Mouse (Mus musculus) CD4-positive helper T cell, adult 2 months (primary cell): Measurements from ENCODE around the gene Oit3.
"Not testable (repeated sequence)": the region's sequence is repeated elsewhere in the genome, so short reads cannot be mapped to it uniquely, and the experiment has no call there.

Experiments used
- DNase-seq: peaks from one replicate; pipeline ENCODE4 v3.0.0-alpha.2; 2012; ENCODE audit warnings: low read depth, missing footprints, low spot score

Gene Oit3

DNA sequence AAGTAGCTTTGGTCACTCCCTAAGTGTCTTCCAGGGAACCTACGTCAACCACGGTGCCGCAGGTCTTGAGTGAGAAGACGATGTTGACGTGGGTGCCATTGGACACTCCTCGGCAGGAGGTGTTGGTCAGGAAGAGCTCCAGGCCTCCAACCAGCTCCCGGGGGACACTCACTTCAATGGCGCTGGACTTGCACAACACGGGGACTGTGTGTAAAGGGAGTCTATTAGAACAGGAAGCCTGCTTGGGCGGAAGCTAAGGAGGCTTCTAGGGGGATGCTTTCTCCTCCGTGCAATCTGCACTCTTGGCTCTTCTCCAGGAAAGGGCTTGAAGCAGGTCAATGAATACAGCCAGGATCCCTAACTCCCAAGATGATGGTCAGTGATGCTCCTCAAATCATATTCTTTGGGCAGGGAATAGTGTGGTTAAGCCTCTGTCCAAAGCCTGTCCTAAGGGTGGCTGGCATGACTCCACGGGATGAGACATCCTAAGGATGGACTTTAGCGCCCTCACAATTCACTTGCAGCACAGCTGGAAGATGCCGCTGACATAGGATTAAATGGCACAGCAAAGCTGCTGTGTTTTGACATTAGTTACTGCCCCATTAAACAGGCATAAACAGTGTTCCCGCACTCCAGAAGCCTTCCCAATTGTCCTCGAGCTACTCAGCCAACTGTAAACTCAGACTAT lies 12.0 kb downstream of the Oit3 start:
- no peak for DNase-seq

DNA sequence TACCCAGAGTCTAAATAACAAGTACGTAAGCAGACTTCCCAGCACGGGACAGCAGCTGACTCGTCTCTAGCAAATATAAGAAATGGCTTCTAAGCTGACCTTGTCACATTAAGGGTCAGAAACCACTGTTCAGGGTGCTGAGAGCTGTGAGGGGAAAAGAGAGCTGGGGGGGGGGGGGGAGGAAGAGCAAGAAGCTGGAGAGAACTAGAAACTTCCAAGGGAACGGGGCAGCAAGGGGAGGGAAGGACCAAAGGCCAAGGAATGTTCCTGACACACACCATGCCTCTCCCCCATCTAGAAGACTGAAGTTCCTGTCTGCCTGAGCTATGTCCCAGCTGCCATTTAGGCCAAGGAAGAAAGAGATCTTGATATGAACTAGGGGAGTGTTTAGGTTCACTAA lies 15.2 kb downstream of the Oit3 start:
- no peak for DNase-seq

GRCm38 (mm10) chr10:59425369-59425768 lies 16.2 kb downstream of the Oit3 start:
- no peak for DNase-seq

- DNase-seq = no peak
Measured at GRCm38 (mm10) chr10:59424453-59424852, 17.1 kb downstream of the Oit3 start.

- no peak for DNase-seq
Measured at GRCm38 (mm10) chr10:59419516-59419915, 22.1 kb downstream of the Oit3 start.

GRCm38 (mm10) chr10:59416623-59417022 lies 25.0 kb downstream of the Oit3 start:
- DNase-seq = no peak

GRCm38 (mm10) chr10:59413711-59414110 lies 27.9 kb downstream of the Oit3 start:
- no peak for DNase-seq

DNA sequence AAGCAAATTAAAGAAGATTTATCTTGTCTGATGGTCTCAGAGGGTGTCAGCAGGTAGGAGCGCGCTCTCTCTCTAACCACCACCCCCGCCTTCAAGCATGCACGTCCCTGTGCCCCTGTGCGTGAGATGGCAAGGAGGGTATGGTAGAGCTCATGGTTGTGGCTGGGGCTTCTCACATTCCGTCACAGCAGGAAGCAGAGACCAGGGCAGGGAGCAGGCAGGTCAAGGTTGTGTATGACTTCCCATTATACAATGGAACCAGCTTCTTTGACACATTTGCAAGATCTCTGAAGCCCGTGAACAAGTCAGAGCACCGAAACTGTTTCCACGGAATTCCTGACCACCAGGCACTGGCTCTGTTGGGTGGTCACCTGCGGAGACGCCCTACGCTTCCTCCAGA lies 31.3 kb downstream of the Oit3 start:
- DNase-seq = no peak

GRCm38 (mm10) chr10:59408499-59408898 lies 33.1 kb downstream of the Oit3 start:
- DNase-seq = no peak

DNA sequence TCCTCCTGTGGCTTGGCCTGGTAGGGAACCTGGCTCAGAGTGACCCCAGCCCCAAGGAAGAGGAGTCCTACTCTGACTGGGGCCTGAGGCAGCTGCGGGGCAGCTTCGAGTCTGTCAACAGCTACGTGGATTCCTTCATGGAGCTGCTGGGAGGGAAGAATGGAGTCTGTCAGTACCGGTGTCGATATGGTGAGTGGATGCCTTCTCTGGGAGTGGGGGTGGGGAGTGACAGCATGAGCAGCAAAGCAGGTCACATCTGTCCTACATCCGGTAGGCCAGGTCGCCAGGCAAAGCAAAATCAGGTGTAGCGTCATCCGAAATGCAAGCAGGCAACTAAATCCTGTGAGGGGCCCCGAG lies 37.8 kb downstream of the Oit3 start:
- no peak for DNase-seq

DNA sequence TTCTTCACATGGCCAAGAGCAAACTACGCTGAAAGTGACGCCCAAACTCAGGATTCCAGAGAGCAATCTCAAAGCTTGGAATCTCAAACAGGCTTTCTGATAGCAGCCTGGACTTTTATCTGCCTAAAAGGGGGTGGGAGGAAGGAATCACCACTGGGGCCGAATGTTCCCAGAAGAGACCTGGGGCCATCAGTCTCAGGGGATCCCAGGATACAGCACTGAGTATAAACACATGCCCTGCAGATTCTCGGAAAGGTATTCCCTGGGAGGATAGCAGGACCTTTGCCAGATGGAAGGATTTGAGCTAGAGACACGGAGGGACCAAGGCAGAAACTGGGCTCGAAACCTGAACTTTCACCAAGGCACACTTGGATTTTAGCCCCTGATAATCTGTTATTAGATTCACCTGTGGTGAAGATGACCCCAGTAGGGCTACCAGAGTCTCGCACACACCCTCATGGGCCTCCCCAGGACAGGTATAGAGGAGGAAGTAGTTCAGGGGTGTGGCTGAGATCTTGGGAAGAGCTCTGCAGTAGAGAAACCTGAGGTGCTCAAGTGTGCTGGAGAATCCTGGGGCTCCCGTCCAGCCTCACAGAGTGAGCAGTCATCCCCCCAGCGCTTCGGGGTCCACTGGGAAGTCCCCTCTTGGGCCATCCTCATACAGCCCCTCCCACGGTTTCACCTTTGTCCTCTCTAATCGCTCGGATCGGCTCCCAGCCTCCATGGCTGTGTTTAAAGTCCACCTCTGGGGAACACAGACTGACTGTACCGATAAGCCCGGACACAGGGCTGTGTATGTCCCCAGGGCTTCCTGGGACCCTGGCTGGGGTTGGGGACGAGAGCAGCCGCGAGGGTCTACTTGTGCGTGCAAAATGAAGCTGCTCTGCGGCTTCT lies 38.4 kb downstream of the Oit3 start, which contains the start of gene Pla2g12b:
Gene Pla2g12b (plus strand): TSS at position 762 of the 894 bp plus-strand sequence.
- DNase-seq = no peak

DNA sequence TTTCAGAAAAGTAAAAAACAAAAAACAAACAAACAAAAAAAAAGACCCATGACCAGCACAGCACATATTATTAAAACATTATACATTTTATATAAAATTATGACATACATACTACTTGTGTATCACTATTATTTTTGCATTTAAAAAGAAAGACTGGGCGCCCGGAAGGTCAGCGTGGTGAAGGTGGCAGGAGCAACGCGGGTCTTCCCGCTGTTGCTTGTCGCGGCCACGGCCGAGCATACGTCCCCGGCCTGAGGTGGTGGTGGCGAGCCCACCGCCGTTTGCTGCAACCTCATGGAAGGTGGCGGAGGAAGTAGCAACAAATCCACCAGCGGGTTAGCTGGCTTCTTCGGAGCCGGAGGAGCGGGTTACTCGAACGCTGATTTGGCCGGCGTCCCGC lies 46.1 kb downstream of the Oit3 start, which contains the start of gene Gm10273:
Gene Gm10273 (plus strand): TSS at position 172 of the 400 bp plus-strand sequence.
- not testable (repeated sequence) for DNase-seq

DNA sequence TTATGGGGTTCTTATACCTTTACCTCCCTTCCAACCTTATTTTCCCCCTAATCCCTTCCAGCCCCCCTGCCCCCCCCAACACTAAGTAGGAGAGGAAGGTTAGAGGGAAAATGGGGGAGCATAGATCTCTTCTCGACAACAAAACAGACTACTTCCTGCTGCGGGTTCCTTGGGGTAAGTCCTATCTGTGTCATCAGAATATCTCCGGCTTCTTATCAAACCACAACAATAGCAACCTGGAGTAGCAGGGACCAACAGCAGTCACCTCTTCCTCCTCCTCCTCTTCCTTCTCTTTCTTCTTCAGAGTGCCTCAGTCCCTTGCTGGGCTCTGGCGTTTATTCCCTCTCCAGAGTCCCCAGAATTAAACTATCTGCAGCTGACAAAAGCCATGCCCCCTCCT lies 49.7 kb downstream of the Oit3 start:
- DNase-seq = peak; percentile 72

GRCm38 (mm10) chr10:59389652-59390051 lies 51.9 kb downstream of the Oit3 start:
- DNase-seq = no peak

DNA sequence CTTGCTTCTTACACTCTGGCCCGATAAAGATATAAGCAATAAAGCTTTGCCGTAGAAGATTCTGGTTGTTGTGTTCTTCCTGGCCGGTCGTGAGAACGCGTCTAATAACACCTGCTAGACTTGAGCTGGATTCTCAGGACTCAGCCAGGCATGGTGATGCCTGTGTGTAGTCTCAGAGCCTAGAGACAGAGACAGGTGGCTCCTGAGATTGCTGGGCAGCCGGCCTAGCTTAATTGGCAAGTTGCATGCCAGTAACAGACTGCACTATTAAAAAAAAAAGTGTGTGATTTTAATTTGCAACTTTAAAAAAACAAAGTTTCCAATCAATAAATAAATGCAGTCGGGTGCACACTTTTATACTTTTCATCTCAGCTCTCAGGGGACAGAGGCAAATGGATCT lies 54.6 kb downstream of the Oit3 start:
- no peak for DNase-seq

GRCm38 (mm10) chr10:59381563-59381962 lies 60.0 kb downstream of the Oit3 start:
- peak; percentile 59 for DNase-seq

GRCm38 (mm10) chr10:59380411-59380821 lies 61.2 kb downstream of the Oit3 start:
- DNase-seq = peak; percentile 74

- peak; percentile 63 for DNase-seq
Measured at GRCm38 (mm10) chr10:59379927-59380326, 61.7 kb downstream of the Oit3 start.

DNA sequence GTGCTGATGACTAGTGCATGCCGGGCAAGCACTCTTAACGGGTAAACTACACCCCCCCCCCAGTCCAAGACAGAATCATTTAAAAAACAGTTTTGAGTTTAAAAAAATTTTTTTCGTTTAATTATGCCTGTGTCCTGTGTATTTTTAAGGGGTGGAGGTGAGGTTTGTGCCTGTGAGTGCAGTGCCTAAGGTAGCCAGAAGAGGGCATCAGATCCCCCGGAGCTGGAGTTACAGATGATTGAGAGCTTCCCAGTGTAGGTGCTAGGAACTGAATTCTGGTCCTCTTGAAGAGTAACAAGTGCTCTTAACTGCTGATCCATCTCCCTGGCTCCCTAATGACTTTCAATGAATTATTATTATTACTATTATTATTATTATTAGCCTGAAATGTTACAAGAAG lies 62.9 kb downstream of the Oit3 start:
- DNase-seq = no peak

GRCm38 (mm10) chr10:59377906-59378305 lies 63.7 kb downstream of the Oit3 start:
- no peak for DNase-seq
